Mouse (Mus musculus): ENCODE data around the gene Gm14305. TPM values are rescaled to one million over a fixed set of nuclear protein-coding genes. Genes with fewer than 3 reads are reported as not detected.
"Not testable (repeated sequence)": the region's sequence is repeated elsewhere in the genome, so short reads cannot be mapped to it uniquely, and the experiment has no call there.

Gene Gm14305
- polyA plus RNA-seq (2014; fragmentation: Nextera tagmentation; extraction: Ambion mirVana) = 38.3 and 41.5 TPM in 2 replicates

DNA sequence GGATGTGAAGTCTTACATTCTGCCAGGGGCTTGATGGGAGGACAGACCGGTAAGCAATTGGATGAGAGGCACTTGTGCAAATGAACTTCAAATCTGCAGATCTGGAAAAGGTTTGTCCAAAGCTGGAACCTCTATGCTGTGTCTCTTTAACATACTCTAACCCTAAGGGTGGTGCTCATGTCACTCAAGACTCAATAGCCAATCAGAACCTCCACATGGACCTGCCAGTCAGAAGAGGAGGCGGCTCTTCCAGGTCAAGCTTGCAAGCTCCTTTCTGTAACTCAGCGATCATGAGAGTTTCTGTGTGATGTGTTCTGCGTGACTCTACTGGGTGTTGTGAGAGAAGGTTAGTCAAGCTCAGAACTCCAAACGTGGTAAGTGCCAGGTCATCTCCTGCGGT lies at the start of gene Gm14305:
TSS of gene Gm14305 (plus strand) at position 278 of the 400 bp plus-strand sequence.
- WGBS = 6% methylated on average over 3 of the region's 6 CpGs
- not testable (repeated sequence) for ATAC-seq (ENCODE audit: low read depth); H3K36me3 ChIP-seq (ENCODE audit: control insufficient read depth, insufficient read depth, low read length); H3K27ac ChIP-seq (ENCODE audit: low read depth, low read length); H3K9me3 ChIP-seq (ENCODE audit: control insufficient read depth, low read length); H3K9ac ChIP-seq (replicated peaks; ENCODE audit: low read depth, low read length); H3K27me3 ChIP-seq (ENCODE audit: control insufficient read depth, insufficient read depth, low read length); H3K4me1 ChIP-seq (ENCODE audit: control insufficient read depth, insufficient read depth, low read length)
- Histone ChIP-seq H3K4me3 (ENCODE audit: low read depth, low read length) (peak within 1 kb of the TSS; percentile 34), H3K4me2 (ENCODE audit: low read depth, low read length) (peak within 1 kb of the TSS; percentile 26; the same call in 1 of the 2 replicates)

GRCm38 (mm10) chr2:176670222-176670621 lies 37.9 kb upstream of the Gm14305 start, which contains the start of gene Zfp973:
Gene Zfp973, plus strand, starts transcription at chr2:176670522.
- H3K4me1 ChIP-seq (ENCODE audit: control insufficient read depth, insufficient read depth, low read length); H3K9ac ChIP-seq (replicated peaks; ENCODE audit: low read depth, low read length); H3K9me3 ChIP-seq (ENCODE audit: control insufficient read depth, low read length); H3K27me3 ChIP-seq (ENCODE audit: control insufficient read depth, insufficient read depth, low read length); H3K36me3 ChIP-seq (ENCODE audit: control insufficient read depth, insufficient read depth, low read length); ATAC-seq (ENCODE audit: low read depth); H3K4me2 ChIP-seq (ENCODE audit: low read depth, low read length); H3K27ac ChIP-seq (ENCODE audit: low read depth, low read length); H3K4me3 ChIP-seq (ENCODE audit: low read depth, low read length): not testable (repeated sequence)
- WGBS = no CpG with 5 or more reads among the region's 6 CpGs

Other genes with a start within 250 kb of the Gm14305 start
- gene Gm14434, start 221.5 kb upstream of the Gm14305 start, polyA plus RNA-seq (2014; fragmentation: Nextera tagmentation; extraction: Ambion mirVana) = 6.8 and 35.7 TPM in 2 replicates
- gene Zfp967, start 187.3 kb upstream of the Gm14305 start, polyA plus RNA-seq (2014; fragmentation: Nextera tagmentation; extraction: Ambion mirVana) = not detected in 2 replicates
- gene Gm14308, start 72.0 kb upstream of the Gm14305 start, polyA plus RNA-seq (2014; fragmentation: Nextera tagmentation; extraction: Ambion mirVana) = 7.8 and 24.9 TPM in 2 replicates
- 10.3 and 10.4 TPM in 2 replicates for gene Zfp973, start 37.8 kb upstream of the Gm14305 start, polyA plus RNA-seq (2014; fragmentation: Nextera tagmentation; extraction: Ambion mirVana)
- 8.4 and 9.1 TPM in 2 replicates for gene Gm14295, start 90.3 kb downstream of the Gm14305 start, polyA plus RNA-seq (2014; fragmentation: Nextera tagmentation; extraction: Ambion mirVana)
- gene Gm14408, start 122.8 kb downstream of the Gm14305 start, polyA plus RNA-seq (2014; fragmentation: Nextera tagmentation; extraction: Ambion mirVana) = not detected in 2 replicates
- gene Gm14296, start 219.5 kb downstream of the Gm14305 start, polyA plus RNA-seq (2014; fragmentation: Nextera tagmentation; extraction: Ambion mirVana) = 9.7 and 13.3 TPM in 2 replicates

Measured in neural tube, embryonic 14.5 days (tissue).